Mouse (Mus musculus) NIH3T3 (cell line): Measurements from ENCODE around the gene Nkx2-4.
A peak's percentile ranks its signal among the peaks of the same experiment; 100 is the strongest.

ENCODE experiments used
- DNase-seq: peaks from one replicate; pipeline ENCODE4 v3.0.0-alpha.2; 2012; ENCODE audit warnings: low read depth

Nkx2-4 gene

DNA sequence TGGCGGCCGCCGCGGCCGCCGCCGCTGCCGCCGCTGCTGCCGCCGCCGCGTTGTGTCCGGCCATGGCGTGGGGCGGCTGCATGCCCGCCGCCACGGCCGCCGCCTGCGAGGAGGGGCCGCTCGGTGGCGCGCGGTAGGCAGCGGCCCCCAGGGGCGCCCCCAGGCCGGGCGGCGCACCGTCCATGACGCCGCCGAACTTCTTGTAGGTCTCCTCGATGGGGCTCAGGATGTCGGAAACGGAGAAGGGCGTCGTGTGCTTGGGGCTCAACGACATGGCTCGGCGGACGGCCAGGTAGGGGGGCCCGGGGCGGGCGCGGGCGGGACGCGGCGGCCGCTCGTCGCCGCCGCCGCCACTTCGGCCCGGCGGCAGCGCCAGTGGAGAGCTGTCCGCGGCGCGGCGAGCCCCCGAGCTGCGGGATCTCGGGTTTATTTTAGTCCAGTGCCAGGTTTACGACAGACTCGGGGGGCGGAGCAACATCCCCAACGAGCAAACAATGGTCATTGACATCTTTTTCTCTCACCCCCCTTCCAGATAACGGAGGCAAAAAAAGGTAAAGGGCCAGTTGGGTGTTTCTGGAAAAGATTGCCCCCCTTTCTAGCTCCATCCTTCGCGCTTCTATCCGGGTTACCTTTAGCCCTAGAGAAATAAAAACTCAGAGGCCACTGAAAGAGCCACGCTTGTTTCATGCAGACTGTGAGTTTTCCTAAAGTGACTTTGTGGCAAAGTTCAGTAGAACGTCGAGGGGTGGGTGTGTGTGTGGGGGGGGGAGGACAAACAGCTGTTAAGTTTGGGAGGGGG lies at the start of gene Nkx2-4:
Gene Nkx2-4, minus strand, starts transcription at position 374 of the 799 bp plus-strand sequence.
- no peak for DNase-seq

DNA sequence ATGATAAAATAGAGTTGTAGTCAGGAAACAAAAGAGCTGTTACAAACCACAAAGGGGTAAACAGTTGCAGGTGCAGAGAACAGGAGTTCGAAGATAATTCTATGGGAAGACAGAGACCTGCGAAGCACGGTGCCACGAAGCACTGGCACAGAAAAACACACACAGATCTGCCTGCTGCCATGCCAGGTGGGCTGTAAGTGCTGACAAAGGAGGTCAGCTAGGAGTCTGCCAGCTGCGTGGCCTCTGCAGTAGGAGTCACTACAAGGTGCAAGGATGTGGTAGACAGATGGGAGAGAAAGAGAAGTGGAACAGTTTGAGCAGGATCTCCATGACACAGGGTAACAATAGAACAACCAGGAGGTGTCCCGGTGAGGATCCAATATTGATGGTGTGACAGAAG lies 42.1 kb upstream of the Nkx2-4 start:
- DNase-seq = no peak

DNA sequence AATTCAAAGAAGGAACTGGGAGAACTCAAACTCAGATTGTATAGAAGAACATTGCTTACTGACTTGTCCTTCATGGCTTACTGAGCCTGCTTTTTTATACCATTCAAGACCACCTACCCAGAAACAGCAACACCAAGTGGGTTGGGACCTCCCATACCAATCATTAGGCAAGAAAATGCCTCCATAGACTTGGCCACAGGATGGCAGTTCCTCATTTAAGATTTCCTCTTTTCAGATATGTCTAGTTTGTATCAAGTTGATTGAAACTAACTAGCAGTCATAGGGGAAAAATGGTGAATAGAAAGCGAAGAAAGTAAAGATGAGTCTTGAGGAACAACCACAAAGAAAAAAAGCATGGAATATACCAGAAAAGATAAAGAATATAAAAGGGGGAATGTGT lies 34.5 kb upstream of the Nkx2-4 start:
- DNase-seq = no peak

DNA sequence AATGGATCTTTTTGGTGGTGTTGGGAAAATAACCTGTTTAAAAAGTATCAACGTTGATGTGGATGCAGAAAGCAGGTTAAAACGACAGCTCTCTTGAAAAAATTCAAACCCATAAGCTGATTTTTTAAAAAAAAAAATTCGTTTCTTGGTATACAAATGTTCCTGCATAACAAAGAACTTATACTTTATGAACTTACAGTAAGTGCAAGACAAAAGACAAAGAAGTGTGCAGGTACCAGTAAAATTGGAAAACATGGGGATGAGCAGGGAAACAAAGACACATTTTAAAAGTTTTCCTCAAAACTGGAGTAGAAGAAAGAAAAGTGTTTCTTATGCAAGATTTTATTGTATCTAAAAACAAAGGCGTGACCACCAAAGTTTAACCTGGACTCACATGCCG lies 1.2 kb upstream of the Nkx2-4 start:
- DNase-seq = no peak

DNA sequence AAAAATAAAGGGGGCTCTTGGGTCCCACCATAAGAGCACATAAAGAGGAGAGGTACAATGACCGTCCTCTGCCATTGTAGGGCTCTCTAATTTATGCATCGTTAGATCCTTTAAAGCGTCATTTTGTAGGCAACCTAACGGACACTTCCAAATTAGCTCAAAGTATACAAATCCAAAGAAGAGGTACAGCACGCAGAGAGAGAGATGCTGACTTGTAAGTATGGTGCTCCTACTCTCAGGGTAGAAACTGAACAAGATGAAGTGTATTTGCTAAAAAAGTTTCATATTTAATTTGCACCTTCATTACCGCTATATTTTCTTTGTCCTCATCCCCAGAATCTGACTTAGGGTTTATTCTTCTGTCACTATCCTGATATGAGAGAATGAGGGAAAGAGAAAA lies 692 bp upstream of the Nkx2-4 start:
- DNase-seq = no peak

DNA sequence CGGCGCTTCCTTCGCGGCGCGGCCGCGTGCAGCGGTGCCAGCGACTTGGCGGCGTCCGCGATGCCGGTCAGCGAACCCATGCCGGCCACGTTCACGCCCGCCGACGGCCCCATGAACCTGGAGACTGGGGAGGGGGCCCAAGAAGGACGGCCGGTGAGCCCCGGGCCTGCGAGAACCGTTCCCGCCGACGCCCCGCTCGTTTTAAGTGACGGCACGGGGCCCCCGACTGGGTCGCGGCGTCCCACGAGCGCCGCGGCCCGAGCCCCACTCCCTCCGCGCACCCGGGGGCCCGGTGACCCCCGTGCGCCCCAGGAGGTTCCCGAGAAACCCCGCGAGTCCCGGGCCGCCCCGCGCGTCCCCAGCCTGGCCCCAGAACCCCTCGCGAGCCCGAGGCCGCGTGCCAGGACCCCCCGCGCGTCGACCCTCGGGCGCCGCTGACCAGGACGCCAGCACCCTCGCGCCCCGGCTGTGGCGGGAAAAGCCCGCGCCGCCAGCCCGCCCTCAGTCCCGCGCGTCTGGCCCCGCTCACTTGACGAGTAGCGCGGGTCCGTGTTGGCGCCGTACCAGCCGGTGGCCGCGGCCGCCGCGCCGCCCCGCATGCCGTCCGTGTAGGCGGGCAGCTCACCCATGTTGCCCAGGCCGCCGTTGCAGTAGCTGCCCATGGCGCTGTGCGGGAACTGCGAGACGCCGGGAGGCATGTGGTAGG lies 726 bp downstream of the Nkx2-4 start:
- no peak for DNase-seq

DNA sequence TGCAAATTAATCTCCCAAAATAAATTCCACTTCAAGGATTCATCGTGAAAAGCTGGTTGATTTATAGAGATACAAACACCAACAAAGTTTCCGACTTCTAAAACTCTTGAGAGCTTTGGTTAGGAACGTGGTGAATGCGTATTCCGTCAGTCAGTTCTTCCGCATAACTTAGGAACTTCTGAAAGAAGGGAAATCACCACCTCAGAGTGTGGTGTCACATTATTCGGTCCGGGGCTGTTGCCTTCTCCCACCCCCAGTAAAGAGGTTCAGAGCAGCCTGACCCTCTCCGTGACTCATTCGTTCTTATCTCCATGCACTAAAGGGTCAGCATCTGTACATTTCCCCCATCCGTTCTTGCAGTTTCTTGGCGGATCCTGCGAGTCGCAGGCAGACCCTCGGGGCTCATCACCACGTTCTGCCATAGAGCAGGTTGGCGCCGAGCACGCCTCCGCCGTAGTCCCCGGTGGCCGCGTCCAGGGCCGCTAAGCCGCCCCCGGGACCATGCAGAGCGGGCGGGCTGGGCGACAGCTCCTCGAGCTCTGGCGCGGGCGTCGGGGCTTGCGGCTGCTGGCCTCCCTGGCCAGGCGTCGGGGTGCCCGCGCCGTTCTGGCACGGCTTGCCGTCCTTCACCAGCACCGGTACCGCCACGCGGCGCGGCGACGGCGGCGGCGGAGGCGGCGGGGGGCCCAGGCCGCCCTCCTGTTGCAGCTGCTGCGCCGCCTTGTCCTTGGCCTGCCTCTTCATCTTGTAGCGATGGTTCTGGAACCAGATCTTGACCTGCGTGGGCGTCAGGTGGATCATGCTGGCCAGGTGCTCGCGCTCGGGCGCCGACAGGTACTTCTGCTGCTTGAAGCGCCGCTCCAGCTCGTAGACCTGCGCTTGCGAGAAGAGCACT lies 1.5 kb downstream of the Nkx2-4 start:
- DNase-seq = no peak

DNA sequence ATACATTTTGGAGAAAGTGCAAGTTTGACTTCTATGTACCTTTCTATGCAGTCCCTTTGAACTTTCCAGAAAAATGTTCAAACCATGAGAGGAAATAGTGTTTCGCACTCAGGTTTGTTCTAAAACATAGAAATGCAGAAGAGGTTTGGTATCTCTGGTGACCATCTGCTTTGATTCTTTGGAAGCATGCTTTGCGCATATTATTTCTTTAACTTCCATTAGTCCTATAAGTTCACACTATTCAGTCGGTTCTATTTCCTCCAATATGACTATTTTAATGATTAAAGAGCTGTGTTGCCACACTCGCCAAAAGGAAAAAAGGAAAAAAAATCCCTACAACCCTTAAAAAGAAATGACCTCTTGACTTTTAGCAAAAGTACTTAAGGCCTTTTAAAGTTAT lies 2.9 kb downstream of the Nkx2-4 start:
- no peak for DNase-seq

DNA sequence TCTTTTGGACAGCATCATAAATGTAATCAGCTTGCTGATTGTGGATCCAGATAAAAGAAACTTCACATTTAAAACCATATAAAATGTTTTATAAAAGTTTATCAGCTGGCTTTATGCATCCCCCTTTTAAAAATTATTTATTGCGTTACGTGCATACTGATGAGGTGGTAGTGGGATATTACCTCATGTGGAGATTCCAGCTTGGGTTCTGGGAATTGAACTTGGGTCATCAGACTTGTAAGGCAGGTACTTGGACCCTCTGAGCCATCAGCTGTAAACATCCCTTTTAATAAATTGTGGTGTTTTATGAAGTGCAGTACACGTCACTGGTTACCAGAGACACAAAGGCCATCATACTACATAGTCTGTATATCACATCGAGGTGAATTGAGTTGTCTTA lies 10.8 kb downstream of the Nkx2-4 start:
- no peak for DNase-seq

DNA sequence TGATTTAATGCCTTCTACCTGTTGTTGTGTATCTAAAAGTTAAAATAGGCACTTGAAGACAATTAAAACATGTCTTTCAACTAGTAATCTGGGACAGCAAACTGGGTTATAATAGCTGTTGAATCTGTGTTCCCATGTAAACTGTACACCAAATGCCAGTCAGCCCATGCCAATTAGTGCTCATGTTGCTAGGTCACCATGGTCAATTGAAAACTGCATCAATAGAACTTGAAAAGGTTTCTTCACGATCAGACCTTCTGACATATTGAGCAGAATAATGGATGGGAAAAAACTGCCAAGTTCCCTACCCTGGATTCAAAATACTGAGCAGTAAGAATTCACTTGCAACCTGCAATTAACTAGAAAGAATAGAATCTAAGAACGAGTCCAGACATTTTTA lies 11.3 kb downstream of the Nkx2-4 start:
- DNase-seq = no peak

DNA sequence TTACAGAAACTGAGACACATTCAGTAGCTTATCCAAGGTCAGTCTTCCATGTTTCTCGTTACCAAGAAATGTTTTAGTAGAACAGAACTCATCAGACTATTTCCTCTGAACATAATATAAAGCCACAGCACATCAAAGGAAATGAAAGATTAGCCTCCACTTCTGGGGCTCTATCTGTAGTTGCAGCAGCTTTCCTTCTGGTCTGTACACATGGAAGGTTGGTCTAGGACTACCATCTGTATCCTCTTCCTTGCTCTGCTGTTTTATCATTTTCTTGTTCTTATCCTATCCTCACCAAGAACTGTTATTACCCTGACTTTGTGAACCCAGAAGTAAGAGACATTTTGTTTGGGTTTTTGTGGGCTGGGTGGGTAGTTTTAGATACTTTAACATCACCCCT lies 14.9 kb downstream of the Nkx2-4 start:
- no peak for DNase-seq

DNA sequence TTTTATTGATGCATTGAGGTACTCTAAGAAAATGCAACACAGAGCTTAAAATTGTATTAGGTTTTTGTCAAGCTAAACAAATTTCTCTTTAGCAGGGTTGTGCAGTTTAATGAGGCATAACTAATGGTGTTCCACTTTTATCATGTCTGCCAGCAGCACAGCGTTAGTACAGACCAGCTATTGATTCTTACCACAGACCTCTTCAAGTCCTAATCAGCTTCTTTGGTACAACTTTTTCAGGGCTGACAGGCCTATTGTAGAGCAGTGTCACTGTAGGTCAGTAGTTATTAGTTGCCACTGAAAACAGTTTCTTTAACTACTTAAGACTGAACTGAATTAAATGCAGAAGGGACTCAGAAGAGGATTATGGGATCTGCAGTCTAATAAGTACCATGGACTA lies 16.2 kb downstream of the Nkx2-4 start:
- no peak for DNase-seq

DNA sequence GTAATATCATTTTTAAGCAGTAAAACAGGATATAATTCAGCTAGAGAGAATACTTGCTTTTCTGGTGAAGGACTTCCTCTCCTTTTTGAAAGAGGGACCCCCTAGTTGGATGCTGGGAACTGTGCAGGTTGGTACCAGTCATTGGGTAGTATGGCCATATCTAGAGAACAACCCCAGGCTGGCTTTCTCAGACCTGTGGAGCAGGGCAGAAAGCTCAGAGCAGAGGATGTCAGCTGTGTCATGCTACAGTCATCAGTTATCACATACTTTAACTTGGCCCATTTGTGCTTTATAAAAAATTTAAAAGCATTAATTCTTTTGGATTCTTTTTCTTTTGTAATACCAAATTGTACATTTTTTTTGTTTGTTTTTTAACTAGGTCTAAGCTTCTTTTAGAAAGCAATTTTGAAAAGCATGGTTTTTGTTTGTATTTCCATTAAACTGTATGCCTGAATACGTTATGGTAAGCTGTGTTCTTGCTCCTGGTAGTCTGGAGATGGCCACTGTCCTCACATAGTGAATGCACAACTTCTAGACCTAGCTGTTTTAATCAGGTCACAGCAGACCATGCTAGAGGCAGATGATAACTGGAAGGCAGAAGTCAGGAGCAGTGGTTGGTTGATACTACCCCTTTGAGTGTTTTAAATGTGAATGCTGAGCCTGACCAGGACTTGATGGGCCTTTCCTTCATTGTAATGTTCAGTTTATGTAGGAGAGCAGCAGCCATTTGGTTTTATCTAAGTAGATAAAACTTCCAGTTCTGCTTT lies 17.6 kb downstream of the Nkx2-4 start:
- DNase-seq = no peak

DNA sequence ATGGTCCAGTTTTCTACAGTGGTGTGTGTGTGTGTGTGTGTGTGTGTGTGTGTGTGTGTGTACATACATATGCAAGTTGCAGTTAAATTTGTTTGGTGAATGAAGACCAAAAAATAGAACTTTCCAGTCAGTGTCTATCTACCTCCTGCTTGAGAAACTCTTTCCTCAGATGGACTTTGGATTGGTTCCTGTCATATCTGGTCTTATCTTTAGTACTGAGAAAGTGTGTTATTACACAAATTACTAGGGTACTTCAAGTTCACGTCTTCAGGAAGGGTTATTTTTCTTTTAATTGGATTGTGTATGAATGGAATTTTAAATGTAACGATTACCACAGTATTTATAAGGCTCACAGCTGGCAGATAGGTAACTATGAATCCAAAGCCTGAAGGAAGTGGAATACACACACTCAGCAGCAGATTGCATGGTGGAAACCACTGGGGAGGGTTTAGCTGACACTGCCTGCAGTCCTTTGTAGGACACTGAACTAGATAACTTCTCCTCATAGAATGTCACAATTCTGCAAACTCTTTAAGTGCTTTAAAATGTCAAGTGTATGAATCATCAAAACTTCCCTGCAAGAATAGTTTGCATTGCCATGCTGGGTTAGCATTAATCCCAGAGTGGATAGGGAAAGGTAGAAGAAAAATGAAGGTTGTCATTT lies 31.9 kb downstream of the Nkx2-4 start:
- DNase-seq = peak; percentile 4

DNA sequence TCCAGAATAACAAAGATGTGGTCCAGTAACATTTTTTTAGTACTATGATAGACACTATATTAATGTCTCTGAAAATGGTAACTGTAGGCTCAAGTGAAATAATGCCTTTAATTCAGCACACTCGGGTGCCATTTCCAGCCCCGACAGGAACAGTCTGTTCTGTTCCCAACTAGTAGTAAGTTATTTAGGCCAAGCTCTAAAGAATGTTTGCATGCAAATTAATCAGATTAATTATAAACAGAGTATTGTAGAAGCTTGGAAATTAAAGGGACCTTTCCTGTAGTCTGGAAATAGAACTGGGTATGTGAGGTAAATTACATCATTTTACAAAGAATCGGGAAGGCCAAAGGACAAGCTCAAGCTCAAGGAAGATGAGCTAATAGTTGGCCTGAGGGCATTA lies 38.2 kb downstream of the Nkx2-4 start:
- no peak for DNase-seq

DNA sequence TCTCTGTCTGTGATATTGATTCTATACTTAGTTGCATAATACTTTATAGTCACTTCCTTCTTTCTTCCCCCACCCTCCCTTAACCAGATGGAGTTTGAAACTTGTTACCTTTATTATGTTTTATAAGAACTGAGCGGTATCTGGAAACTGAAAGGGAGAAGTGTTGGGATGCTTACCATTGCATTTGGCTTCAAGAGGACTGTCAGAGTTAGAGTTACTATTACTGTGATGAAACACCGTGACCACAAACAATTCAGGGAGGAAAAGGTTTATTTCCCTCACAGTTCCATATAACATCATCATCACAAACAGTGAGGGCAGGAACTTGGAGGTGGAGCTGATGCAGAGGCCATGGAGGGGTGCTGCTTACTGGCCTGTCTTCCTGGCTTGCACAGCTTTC lies 49.4 kb downstream of the Nkx2-4 start:
- no peak for DNase-seq
